Comparison of ENCODE assay signal across 18 mouse cellular contexts in genomic region chr5:136241161-136241560, GRCm38 (mm10). TPM values are rescaled to one million over a fixed set of nuclear protein-coding genes. Genes with fewer than 3 reads are reported as not detected.
DNase-seq lines count a peak whose midpoint lies in the region; ATAC-seq lines count a peak whose summit lies in the region.
"Had no signal": no experiment of that assay in that cellular context is flagged by ENCODE, and none has a peak within 500 bp of the region (broad histone marks: within the 10 kb centered on the region; RNA-seq: fewer than 3 reads in every experiment).

No protein-coding gene starts in this region.

- no peak overlapping the region for H3K4me3 ChIP-seq in midbrain, embryonic 13.5 days (replicated peaks)
- H3K4me3 ChIP-seq in midbrain, embryonic 16.5 days (ENCODE audit: low read depth, low read length), result no peak overlapping the region
- H3K4me3 ChIP-seq: embryonic facial prominence, embryonic 12.5 days; forebrain, embryonic 12.5 days; heart, adult 2 months; hindbrain, embryonic 15.5 days had no signal

- H3K36me3 ChIP-seq in midbrain, embryonic 13.5 days, result no peaks in the 10 kb centered on the region
- no peaks in the 10 kb centered on the region for H3K36me3 ChIP-seq in midbrain, embryonic 16.5 days (ENCODE audit: control insufficient read depth, insufficient read depth, low read length)
- H3K36me3 ChIP-seq: embryonic facial prominence, embryonic 12.5 days; forebrain, embryonic 12.5 days; hindbrain, embryonic 15.5 days had no signal

- H3K27me3 ChIP-seq in midbrain, embryonic 13.5 days, result no peaks in the 10 kb centered on the region
- no peaks in the 10 kb centered on the region for H3K27me3 ChIP-seq in midbrain, embryonic 16.5 days (ENCODE audit: control insufficient read depth, insufficient read depth, low read depth, low read length)
- H3K27me3 ChIP-seq: hindbrain, embryonic 15.5 days had no signal

- H3K4me2 ChIP-seq in midbrain, embryonic 13.5 days (replicated peaks), result 0 out of 2 replicates have a peak overlapping the region, but pooled peaks have one; percentile 2
- H3K4me2 ChIP-seq in midbrain, embryonic 16.5 days (ENCODE audit: low read length), result no peak overlapping the region
- H3K4me2 ChIP-seq: embryonic facial prominence, embryonic 12.5 days; forebrain, embryonic 12.5 days; heart, embryonic 11.5 days; hindbrain, embryonic 15.5 days had no signal

- 84% methylated on average over 6 of the region's 6 CpGs for WGBS in midbrain, embryonic 13.5 days
- 86% methylated on average over 6 of the region's 6 CpGs for WGBS in midbrain, embryonic 16.5 days

- H3K9me3 ChIP-seq in midbrain, embryonic 13.5 days, result no peaks in the 10 kb centered on the region
- no peaks in the 10 kb centered on the region for H3K9me3 ChIP-seq in midbrain, embryonic 16.5 days (replicated peaks; ENCODE audit: control insufficient read depth, low read length, poor library complexity, severe bottlenecking)
- H3K9me3 ChIP-seq: embryonic facial prominence, embryonic 12.5 days; forebrain, embryonic 12.5 days; hindbrain, embryonic 15.5 days had no signal

- peak overlapping the region; percentile 32; the same call in 1 of the 2 replicates for H3K9ac ChIP-seq in midbrain, embryonic 13.5 days (replicated peaks)
- no peak overlapping the region for H3K9ac ChIP-seq in midbrain, embryonic 16.5 days (ENCODE audit: low read depth, low read length)
- H3K9ac ChIP-seq: embryonic facial prominence, embryonic 12.5 days; forebrain, embryonic 12.5 days; hindbrain, embryonic 15.5 days had no signal

- peaks cover 66% of the 10 kb centered on the region for H3K4me1 ChIP-seq in midbrain, embryonic 13.5 days (replicated peaks)
- peaks cover 36% of the 10 kb centered on the region for H3K4me1 ChIP-seq in midbrain, embryonic 16.5 days (ENCODE audit: control insufficient read depth, insufficient read depth, low read length)

- H3K27ac ChIP-seq in midbrain, embryonic 13.5 days, result no peak overlapping the region
- H3K27ac ChIP-seq in midbrain, embryonic 16.5 days (ENCODE audit: low read length), result no peak overlapping the region
- H3K27ac ChIP-seq: embryonic facial prominence, embryonic 12.5 days; forebrain, embryonic 12.5 days; heart, adult 2 months; hindbrain, embryonic 15.5 days had no signal

- ATAC-seq in midbrain, embryonic 13.5 days, result no peak
- ATAC-seq in midbrain, embryonic 16.5 days, result no peak
- ATAC-seq: forebrain, embryonic 16.5 days had no signal

- DNase-seq in thymus, postnatal 10 days (ENCODE audit: low spot score in 2 of 2), result peak; percentile 36 to 44
- DNase-seq in thymus, adult 18-20 months, result no peak
- peak; percentile 60 for DNase-seq in thymus, postnatal 14 days
- DNase-seq in ovary, postnatal 36 days (ENCODE audit: low spot score), result no peak
- no peak for DNase-seq in adrenal gland, postnatal 36 days
- DNase-seq: adrenal gland, adult 2 months; cerebellum, adult 11-12 months; cerebellum, adult 9-10 months; cerebellum, postnatal 25 days; gastrocnemius, postnatal 10 days; heart, adult 2 months had no signal

RNA-seq across cellular contexts. Expression of gene Sh2b2, which starts 5.2 kb away (rescaled TPM):
- 20.3 and 25.6 TPM in 2 replicates for polyA plus RNA-seq in midbrain, embryonic 13.5 days (2015; fragmentation: Nextera tagmentation; extraction: Ambion mirVana)
- 24.8 and 24.9 TPM in 2 replicates for polyA plus RNA-seq in midbrain, embryonic 16.5 days (2015; fragmentation: Nextera tagmentation; extraction: Ambion mirVana)
- 10 to 100 TPM; 19.7 to 21.0 TPM for total RNA-seq in adrenal gland, postnatal 36 days (2021)

RNA-seq across cellular contexts. Expression of gene Prkrip1, which starts 42.4 kb away (rescaled TPM):
- 68.4 and 70.2 TPM in 2 replicates for polyA plus RNA-seq in midbrain, embryonic 13.5 days (2015; fragmentation: Nextera tagmentation; extraction: Ambion mirVana)
- 59.4 and 73.5 TPM in 2 replicates for polyA plus RNA-seq in midbrain, embryonic 16.5 days (2015; fragmentation: Nextera tagmentation; extraction: Ambion mirVana)
- total RNA-seq in adrenal gland, postnatal 36 days (2021), result 10 to 100 TPM; 36.2 to 46.0 TPM

Comparison
In these comparisons a context has a peak if more than half of its experiments do, and no peak if none do; other contexts are left out.
1. DNase-seq: peak in thymus, postnatal 10 days (2 of 2) and thymus, postnatal 14 days (single experiment); none in thymus, adult 18-20 months (0 of 2), ovary, postnatal 36 days (single experiment) and adrenal gland, postnatal 36 days (0 of 2).